Mouse (Mus musculus) liver, embryonic 14.5 days (tissue): ENCODE measurements at regions not wholly inside any gene's neighbourhood (a gene's known extent, or its start where the extent isn't known, plus 50 kb on each side); places are given as distances from the start of the nearest gene placed in this dataset.

Source experiments
- CTCF ChIP-seq: IDR thresholded peaks from 2 replicates; pipeline ENCODE4 v1.5.1; 2016; ENCODE audit warnings: antibody characterized with exemption, low read depth, control low read depth
- EP300 ChIP-seq: IDR thresholded peaks from 2 replicates; pipeline ENCODE4 v1.6.1; 2016; ENCODE audit warnings: antibody characterized with exemption, low read depth

DNA sequence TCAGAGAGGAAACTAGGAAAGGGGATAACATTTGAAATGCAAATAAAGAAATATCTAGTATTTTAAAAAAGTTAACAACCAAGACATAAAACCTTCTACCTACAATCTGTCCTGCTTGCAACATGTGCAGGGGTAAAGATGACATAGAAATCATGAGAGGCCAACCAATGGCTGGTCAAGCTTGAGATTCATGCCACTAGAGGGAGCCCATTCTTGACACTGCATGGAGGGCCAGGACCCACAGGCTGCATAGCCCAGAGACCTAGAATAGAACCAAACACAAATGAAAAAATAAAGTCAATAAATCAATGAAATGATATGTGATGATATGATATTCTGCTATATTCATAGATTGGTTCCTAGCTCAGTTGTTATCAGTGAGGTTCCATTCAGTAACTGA is 89.9 kb upstream of the Ndst3 start:
- TF ChIP-seq EP300, result no peak
- TF ChIP-seq CTCF, result peak; percentile 30
